Mouse (Mus musculus): ENCODE data around the gene Gm20867.

Gm20867 gene

GRCm38 (mm10) chrY:77963104-77963503, at the start of gene Gm20867:
Gm20867 (minus strand) TSS chrY:77963204.
- WGBS = no CpG with 5 or more reads among the region's 3 CpGs

All from cerebral cortex, adult 2 months (tissue).